Mouse (Mus musculus) spleen, adult 2 months (tissue): ENCODE results near the gene Gng13.

Experiments used
- CTCF ChIP-seq: fragments of 200-500 bp; IDR thresholded peaks from 2 replicates; pipeline ENCODE4 v1.5.1; 2011; ENCODE audit warnings: mild to moderate bottlenecking, inconsistent platforms; ENCODE audit not compliant: insufficient read depth, insufficient read length, insufficient replicate concordance; ENCODE audit errors: extremely low read depth
- POLR2A ChIP-seq: fragments of 200-500 bp; IDR thresholded peaks from 2 replicates; pipeline ENCODE4 v1.6.1; 2011; ENCODE audit warnings: low read depth, low read length, inconsistent platforms

GRCm38 (mm10) chr17:25754241-25754640 lies 37.3 kb downstream of the Gng13 start, which contains the start of gene Msln:
- TF ChIP-seq POLR2A (no peak), CTCF (no peak)
